Mouse (Mus musculus): Measurements from ENCODE around the gene Scap. TPM values are rescaled to one million over a fixed set of nuclear protein-coding genes. Genes with fewer than 3 reads are reported as not detected.

The Scap gene
- polyA plus RNA-seq, 1 experiment = 44.4 TPM

DNA sequence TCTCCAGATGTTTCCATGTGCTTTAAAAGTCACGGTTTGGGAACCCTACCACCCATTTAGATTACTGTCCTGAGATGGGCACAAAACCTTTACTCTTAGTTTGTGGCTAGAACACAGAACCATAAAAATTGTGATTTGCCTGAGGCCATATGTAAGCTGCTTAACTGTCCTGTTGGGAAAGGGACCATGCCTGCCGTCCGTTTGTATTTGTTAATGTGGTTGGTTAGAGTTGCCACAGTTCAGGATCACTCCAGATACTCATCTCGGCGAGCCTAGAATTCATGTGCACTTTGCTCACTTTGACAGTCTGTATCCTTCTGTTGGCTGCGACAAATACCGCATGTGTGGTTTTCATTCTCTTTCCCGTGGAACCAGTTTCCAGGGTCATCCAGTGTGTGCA is 1.8 kb downstream of the Scap start:
- H3K36me3 ChIP-seq (ENCODE audit: control insufficient read depth, insufficient read depth) = no peaks in the 10 kb centered on the region
- peak overlapping the region; percentile 32 for H3K4me2 ChIP-seq (ENCODE audit: low read depth)
- H3K27me3 ChIP-seq (ENCODE audit: control insufficient read depth, insufficient read depth, insufficient read length) = no peaks in the 10 kb centered on the region
- H3ac ChIP-seq (ENCODE audit: control insufficient read depth, insufficient read length) = no peak overlapping the region
- peaks cover 28% of the 10 kb centered on the region for H3K79me2 ChIP-seq (ENCODE audit: control insufficient read depth, insufficient read depth)
- H3K4me3 ChIP-seq = no peak overlapping the region
- TF ChIP-seq CEBPB (IDR thresholded peaks at IDR 0.05; ENCODE audit: insufficient read depth, poor library complexity, severe bottlenecking) (no peak), REST (IDR thresholded peaks at IDR 0.05; ENCODE audit: insufficient read depth, insufficient read length) (no peak), MAX (IDR thresholded peaks at IDR 0.05; ENCODE audit: low read depth) (no peak), POLR2AphosphoS2 (IDR thresholded peaks at IDR 0.05; ENCODE audit: insufficient read length, low read depth) (no peak), SRF (IDR thresholded peaks at IDR 0.05; ENCODE audit: control insufficient read depth, insufficient read length, low read depth) (no peak), TCF12 (IDR thresholded peaks at IDR 0.05; ENCODE audit: insufficient read depth, poor library complexity, severe bottlenecking) (no peak), E2F4 (IDR thresholded peaks at IDR 0.05; ENCODE audit: insufficient read depth) (no peak)

DNA sequence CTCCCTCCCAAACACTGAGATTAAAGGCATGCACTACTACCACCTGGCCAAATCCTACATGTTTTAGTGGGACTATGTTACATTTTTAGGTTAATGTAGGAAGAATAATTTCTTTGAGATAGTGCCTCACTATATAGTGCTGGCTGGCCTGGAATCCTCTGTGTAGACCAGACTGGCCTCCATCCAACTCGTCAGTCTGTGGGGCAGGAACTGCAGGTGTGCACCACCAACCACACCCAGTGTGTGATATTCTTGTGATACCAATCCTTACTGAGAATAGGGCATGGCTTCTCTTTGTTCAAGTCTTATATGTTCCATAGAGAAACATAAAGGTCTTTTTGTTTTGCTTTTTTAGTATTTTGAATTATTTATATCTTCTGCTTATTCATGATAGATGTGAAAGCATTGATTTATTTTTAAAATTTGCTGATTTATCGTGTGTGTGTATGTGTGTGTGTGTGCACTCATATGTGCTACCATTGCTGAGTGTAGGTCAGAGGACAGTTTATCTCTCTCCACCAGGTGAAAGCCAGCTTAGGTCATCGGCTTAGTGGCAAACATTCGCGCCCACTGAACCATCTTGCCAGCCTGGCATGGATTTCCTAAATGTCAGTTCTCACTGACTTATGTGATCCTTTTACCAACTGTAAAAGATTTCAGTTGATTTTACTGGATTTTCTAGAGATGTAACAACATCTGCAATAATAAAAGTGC is 7.1 kb downstream of the Scap start:
- Histone ChIP-seq H3K4me2 (ENCODE audit: low read depth) (no peak overlapping the region), H3K36me3 (ENCODE audit: control insufficient read depth, insufficient read depth) (no peaks in the 10 kb centered on the region), H3K79me2 (ENCODE audit: control insufficient read depth, insufficient read depth) (peaks cover 17% of the 10 kb centered on the region), H3K4me3 (no peak overlapping the region), H3ac (ENCODE audit: control insufficient read depth, insufficient read length) (no peak overlapping the region), H3K27me3 (ENCODE audit: control insufficient read depth, insufficient read depth, insufficient read length) (no peaks in the 10 kb centered on the region)
- TF ChIP-seq POLR2A (IDR thresholded peaks at IDR 0.05; ENCODE audit: insufficient read length, low read depth) (no peak), MAX (IDR thresholded peaks at IDR 0.05; ENCODE audit: low read depth) (no peak), E2F4 (IDR thresholded peaks at IDR 0.05; ENCODE audit: insufficient read depth) (no peak), TCF3 (IDR thresholded peaks at IDR 0.05; ENCODE audit: insufficient read length, low read depth) (no peak), USF1 (IDR thresholded peaks at IDR 0.05; ENCODE audit: low read depth) (no peak), POLR2AphosphoS2 (IDR thresholded peaks at IDR 0.05; ENCODE audit: insufficient read length, low read depth) (no peak), REST (IDR thresholded peaks at IDR 0.05; ENCODE audit: insufficient read depth, insufficient read length) (no peak), TCF12 (IDR thresholded peaks at IDR 0.05; ENCODE audit: insufficient read depth, poor library complexity, severe bottlenecking) (no peak), MYOG (IDR thresholded peaks at IDR 0.05; ENCODE audit: control insufficient read depth in 1 of 3, insufficient read depth in 1 of 3, insufficient read length in 2 of 3, low read depth in 2 of 3) (no peak), MYOD1 (IDR thresholded peaks at IDR 0.05; ENCODE audit: control insufficient read depth in 1 of 3, insufficient read length in 2 of 3, low read depth in 2 of 3) (no peak), SRF (IDR thresholded peaks at IDR 0.05; ENCODE audit: control insufficient read depth, insufficient read length, low read depth) (no peak), CEBPB (IDR thresholded peaks at IDR 0.05; ENCODE audit: insufficient read depth, poor library complexity, severe bottlenecking) (no peak)

DNA sequence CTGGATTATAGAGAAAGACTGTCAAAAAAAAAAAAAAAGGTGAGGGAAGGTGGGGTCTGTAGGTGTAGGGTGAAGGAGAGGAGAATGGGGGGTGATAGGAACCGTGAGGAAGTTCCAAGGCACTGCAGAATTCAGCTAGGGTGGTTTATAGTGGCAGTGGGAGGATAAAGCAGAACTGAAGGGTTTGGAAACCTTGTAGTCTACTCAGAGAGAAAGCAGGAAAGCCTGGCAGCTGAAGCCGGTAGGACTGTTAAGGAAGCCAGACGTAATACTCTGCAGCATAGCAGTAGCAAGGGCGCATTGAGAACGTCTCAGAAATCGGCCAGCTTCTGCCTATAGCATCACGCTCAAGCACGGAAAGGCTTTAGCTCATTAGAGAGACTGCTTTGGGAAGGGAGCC is 8.9 kb downstream of the Scap start:
- no peak overlapping the region for H3K4me3 ChIP-seq
- no peak overlapping the region for H3ac ChIP-seq (ENCODE audit: control insufficient read depth, insufficient read length)
- no peak for TF ChIP-seq TCF3 (IDR thresholded peaks at IDR 0.05; ENCODE audit: insufficient read length, low read depth)
- TF ChIP-seq POLR2A (IDR thresholded peaks at IDR 0.05; ENCODE audit: insufficient read length, low read depth) = no peak
- no peak for TF ChIP-seq SRF (IDR thresholded peaks at IDR 0.05; ENCODE audit: control insufficient read depth, insufficient read length, low read depth)
- no peak for TF ChIP-seq MYOD1 (IDR thresholded peaks at IDR 0.05; ENCODE audit: control insufficient read depth in 1 of 3, insufficient read length in 2 of 3, low read depth in 2 of 3)
- no peak overlapping the region for H3K4me2 ChIP-seq (ENCODE audit: low read depth)
- no peaks in the 10 kb centered on the region for H3K36me3 ChIP-seq (ENCODE audit: control insufficient read depth, insufficient read depth)
- H3K79me2 ChIP-seq (ENCODE audit: control insufficient read depth, insufficient read depth) = no peaks in the 10 kb centered on the region
- H3K27me3 ChIP-seq (ENCODE audit: control insufficient read depth, insufficient read depth, insufficient read length) = no peaks in the 10 kb centered on the region

DNA sequence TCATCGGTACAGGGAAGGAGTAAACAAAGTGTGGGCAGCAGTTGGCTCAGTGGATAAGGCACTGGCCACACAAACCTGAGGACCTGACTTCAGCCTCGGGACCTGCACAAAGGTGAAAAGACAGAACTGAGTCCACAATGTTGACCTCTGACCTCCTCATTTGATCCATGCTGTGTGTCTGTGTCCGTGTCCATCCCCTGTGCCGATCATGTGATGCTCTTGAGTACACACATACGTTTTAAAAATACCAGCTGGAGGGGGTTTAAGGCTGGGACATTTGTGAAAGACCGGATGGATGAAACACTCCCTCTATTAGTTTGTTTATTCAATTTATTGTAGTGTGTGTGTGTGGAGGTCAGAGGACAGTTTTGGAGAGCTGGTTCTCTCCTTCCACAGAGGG is 10.7 kb downstream of the Scap start:
- H3K79me2 ChIP-seq (ENCODE audit: control insufficient read depth, insufficient read depth) = no peaks in the 10 kb centered on the region
- H3ac ChIP-seq (ENCODE audit: control insufficient read depth, insufficient read length) = no peak overlapping the region
- no peak for TF ChIP-seq MYOD1 (IDR thresholded peaks at IDR 0.05; ENCODE audit: control insufficient read depth in 1 of 3, insufficient read length in 2 of 3, low read depth in 2 of 3)
- TF ChIP-seq TCF3 (IDR thresholded peaks at IDR 0.05; ENCODE audit: insufficient read length, low read depth) = no peak
- TF ChIP-seq MYOG (IDR thresholded peaks at IDR 0.05; ENCODE audit: control insufficient read depth in 1 of 3, insufficient read depth in 1 of 3, insufficient read length in 2 of 3, low read depth in 2 of 3) = no peak
- TF ChIP-seq TCF12 (IDR thresholded peaks at IDR 0.05; ENCODE audit: insufficient read depth, poor library complexity, severe bottlenecking) = no peak
- TF ChIP-seq REST (IDR thresholded peaks at IDR 0.05; ENCODE audit: insufficient read depth, insufficient read length) = no peak
- no peak for TF ChIP-seq POLR2A (IDR thresholded peaks at IDR 0.05; ENCODE audit: insufficient read length, low read depth)
- no peak for TF ChIP-seq CEBPB (IDR thresholded peaks at IDR 0.05; ENCODE audit: insufficient read depth, poor library complexity, severe bottlenecking)
- TF ChIP-seq E2F4 (IDR thresholded peaks at IDR 0.05; ENCODE audit: insufficient read depth) = no peak
- TF ChIP-seq USF1 (IDR thresholded peaks at IDR 0.05; ENCODE audit: low read depth) = no peak
- TF ChIP-seq SRF (IDR thresholded peaks at IDR 0.05; ENCODE audit: control insufficient read depth, insufficient read length, low read depth) = no peak
- no peak overlapping the region for H3K4me3 ChIP-seq
- no peaks in the 10 kb centered on the region for H3K27me3 ChIP-seq (ENCODE audit: control insufficient read depth, insufficient read depth, insufficient read length)
- H3K36me3 ChIP-seq (ENCODE audit: control insufficient read depth, insufficient read depth) = no peaks in the 10 kb centered on the region
- no peak overlapping the region for H3K4me2 ChIP-seq (ENCODE audit: low read depth)

GRCm38 (mm10) chr9:110345057-110345739 is 12.1 kb downstream of the Scap start:
- no peaks in the 10 kb centered on the region for H3K79me2 ChIP-seq (ENCODE audit: control insufficient read depth, insufficient read depth)
- H3K4me2 ChIP-seq (ENCODE audit: low read depth) = no peak overlapping the region
- H3K27me3 ChIP-seq (ENCODE audit: control insufficient read depth, insufficient read depth, insufficient read length) = no peaks in the 10 kb centered on the region

More at GRCm38 (mm10) chr9:110345057-110345739, 12.1 kb downstream of the Scap start:
- Histone ChIP-seq H3ac (ENCODE audit: control insufficient read depth, insufficient read length) (no peak overlapping the region), H3K36me3 (ENCODE audit: control insufficient read depth, insufficient read depth) (no peaks in the 10 kb centered on the region), H3K4me3 (no peak overlapping the region)
- TF ChIP-seq SRF (IDR thresholded peaks at IDR 0.05; ENCODE audit: control insufficient read depth, insufficient read length, low read depth) (no peak), POLR2AphosphoS2 (IDR thresholded peaks at IDR 0.05; ENCODE audit: insufficient read length, low read depth) (no peak), TCF3 (IDR thresholded peaks at IDR 0.05; ENCODE audit: insufficient read length, low read depth) (no peak), REST (IDR thresholded peaks at IDR 0.05; ENCODE audit: insufficient read depth, insufficient read length) (no peak), USF1 (IDR thresholded peaks at IDR 0.05; ENCODE audit: low read depth) (no peak), TCF12 (IDR thresholded peaks at IDR 0.05; ENCODE audit: insufficient read depth, poor library complexity, severe bottlenecking) (no peak), MAX (IDR thresholded peaks at IDR 0.05; ENCODE audit: low read depth) (no peak), MYOD1 (IDR thresholded peaks at IDR 0.05; ENCODE audit: control insufficient read depth in 1 of 3, insufficient read length in 2 of 3, low read depth in 2 of 3) (no peak), MYOG (IDR thresholded peaks at IDR 0.05; ENCODE audit: control insufficient read depth in 1 of 3, insufficient read depth in 1 of 3, insufficient read length in 2 of 3, low read depth in 2 of 3) (no peak), E2F4 (IDR thresholded peaks at IDR 0.05; ENCODE audit: insufficient read depth) (no peak), CEBPB (IDR thresholded peaks at IDR 0.05; ENCODE audit: insufficient read depth, poor library complexity, severe bottlenecking) (no peak)
